Mouse (Mus musculus) midbrain, embryonic 11.5 days (tissue): ENCODE results near the gene Olfr1417. TPM values are rescaled to one million over a fixed set of nuclear protein-coding genes. Genes with fewer than 3 reads are reported as not detected.

Experiments
- ATAC-seq: fragments of 200-750 bp; cut with Nextera tagmentation; 2 replicates; pipeline ENCODE4 v1.8.0; 2017; ENCODE audit warnings: moderate TSS enrichment, moderate library complexity; ENCODE audit not compliant: low FRiP score
- DNase-seq: peaks from one replicate; pipeline ENCODE4 v3.0.0; 2015; ENCODE audit warnings: low spot score; ENCODE audit errors: missing footprints
- H3K27ac ChIP-seq: fragments of 300-500 bp; sonication (generic); 2 replicates; pipeline ENCODE4 v1.5.1; 2014; ENCODE audit warnings: low read depth, low read length
- H3K27me3 ChIP-seq: fragments of 300-500 bp; sonication (generic); 2 replicates; pipeline ENCODE4 v1.6.1; 2014; ENCODE audit warnings: mild to moderate bottlenecking, low read length, moderate library complexity, mixed read lengths; ENCODE audit not compliant: control insufficient read depth, insufficient read depth
- H3K36me3 ChIP-seq: fragments of 300-500 bp; sonication (generic); 2 replicates; pipeline ENCODE4 v1.6.1; 2014; ENCODE audit warnings: mild to moderate bottlenecking, low read length, moderate library complexity, mixed read lengths; ENCODE audit not compliant: control insufficient read depth, insufficient read depth
- H3K4me1 ChIP-seq: fragments of 300-500 bp; sonication (generic); 2 replicates; pipeline ENCODE4 v1.6.1; 2014; ENCODE audit warnings: low read length; ENCODE audit not compliant: control insufficient read depth, insufficient read depth
- H3K4me2 ChIP-seq: fragments of 300-500 bp; sonication (generic); 2 replicates; pipeline ENCODE4 v1.6.1; 2014; ENCODE audit warnings: mild to moderate bottlenecking, moderate library complexity
- H3K4me3 ChIP-seq: fragments of 300-500 bp; sonication (generic); 2 replicates; pipeline ENCODE4 v1.5.1; 2014; ENCODE audit warnings: low read depth, low read length
- H3K9ac ChIP-seq: fragments of 300-500 bp; sonication (generic); 2 replicates; pipeline ENCODE4 v1.6.1; 2014; ENCODE audit warnings: low read length
- H3K9me3 ChIP-seq: fragments of 300-500 bp; sonication (generic); 2 replicates; pipeline ENCODE4 v1.6.1; 2016; ENCODE audit warnings: low read length; ENCODE audit not compliant: control insufficient read depth
- WGBS: fragments of 180-500 bp; shearing (Covaris S2); extraction: QIAGEN DNeasy Blood & Tissue Kit; methylation state at CpG from one replicate; pipeline ENCODE4 v1.1.7; 2014; 5-methylcytosine and 5-hydroxymethylcytosine counted together
- polyA plus RNA-seq: library from polyadenylated mRNA; unstranded; fragments of >200 nt; fragmentation: Nextera tagmentation; extraction: Ambion mirVana; gene quantifications from 2 replicates; pipeline ENCODE4 v1.2.1, GENCODE M21; 2014

Gene Olfr1417
- polyA plus RNA-seq, 1 experiment from 2014 or later, result not detected

DNA sequence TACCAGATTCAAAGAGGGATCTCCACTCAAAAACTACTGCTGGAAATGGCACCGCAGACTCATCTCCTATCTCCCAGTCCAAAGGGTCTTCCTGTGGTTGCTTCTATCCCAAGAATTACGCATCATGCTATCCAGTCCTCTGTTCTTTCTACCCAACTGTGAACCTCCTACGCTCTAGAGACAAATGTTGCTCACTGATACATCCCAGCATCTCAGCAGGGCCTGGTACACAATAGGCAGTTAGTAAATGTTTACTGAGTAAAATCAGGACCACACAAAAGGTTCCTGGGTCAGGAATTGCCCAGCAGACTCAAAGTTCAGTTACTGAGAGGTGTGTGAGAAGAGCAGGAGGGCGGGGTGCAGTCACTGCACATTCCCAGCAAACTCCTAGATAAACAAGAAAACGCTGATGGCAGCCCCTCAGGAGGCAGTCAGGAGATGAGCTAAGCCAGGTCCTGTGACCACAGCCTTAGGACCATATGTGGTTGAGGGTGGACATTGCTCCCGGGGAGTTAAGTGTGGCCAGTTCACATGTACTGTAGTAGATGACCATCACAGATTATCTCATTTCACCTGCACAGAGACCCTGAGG, 24.2 kb downstream of the Olfr1417 start:
- H3K4me1 ChIP-seq, result peaks cover 43% of the 10 kb centered on the region
- H3K9me3 ChIP-seq, result no peaks in the 10 kb centered on the region
- 79% methylated on average over 6 of the region's 6 CpGs for WGBS
- no peak overlapping the region for H3K4me3 ChIP-seq
- peaks cover 7% of the 10 kb centered on the region for H3K27me3 ChIP-seq
- no peak overlapping the region; the same call in 1 of the 2 replicates for H3K27ac ChIP-seq
- H3K4me2 ChIP-seq, result no peak overlapping the region
- DNase-seq, result no peak
- no peak for ATAC-seq
- H3K9ac ChIP-seq, result no peak overlapping the region
- no peaks in the 10 kb centered on the region for H3K36me3 ChIP-seq

DNA sequence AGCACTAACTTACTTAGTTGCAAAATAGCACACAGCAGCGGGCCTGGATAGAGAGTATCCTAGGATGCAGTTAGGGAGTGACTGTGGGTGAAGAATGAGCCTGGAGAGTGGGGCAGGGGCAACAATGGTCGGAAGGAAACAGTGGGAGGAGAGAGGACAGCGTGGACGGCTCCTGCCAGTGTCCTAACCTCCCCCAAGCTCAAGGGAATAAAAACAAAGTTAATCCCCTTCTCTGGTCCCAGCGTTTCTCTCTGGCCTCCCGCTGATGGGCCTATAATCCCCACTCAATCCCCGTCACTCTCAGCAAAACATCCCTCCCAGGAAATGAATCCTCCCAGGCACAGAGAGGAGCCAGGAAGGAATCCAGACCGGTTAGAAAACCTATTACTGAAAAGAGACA, 25.4 kb downstream of the Olfr1417 start:
- peak; percentile 48 for ATAC-seq
- 3% methylated on average over 8 of the region's 8 CpGs for WGBS
- Histone ChIP-seq H3K27ac (peak overlapping the region; percentile 79), H3K4me1 (peaks cover 43% of the 10 kb centered on the region), H3K9ac (no peak overlapping the region), H3K9me3 (no peaks in the 10 kb centered on the region), H3K36me3 (no peaks in the 10 kb centered on the region), H3K4me3 (no peak overlapping the region), H3K4me2 (peak overlapping the region; percentile 11; the same call in 1 of the 2 replicates), H3K27me3 (peaks cover 4% of the 10 kb centered on the region; the same call in 1 of the 2 replicates)
- peak; percentile 89 for DNase-seq

DNA sequence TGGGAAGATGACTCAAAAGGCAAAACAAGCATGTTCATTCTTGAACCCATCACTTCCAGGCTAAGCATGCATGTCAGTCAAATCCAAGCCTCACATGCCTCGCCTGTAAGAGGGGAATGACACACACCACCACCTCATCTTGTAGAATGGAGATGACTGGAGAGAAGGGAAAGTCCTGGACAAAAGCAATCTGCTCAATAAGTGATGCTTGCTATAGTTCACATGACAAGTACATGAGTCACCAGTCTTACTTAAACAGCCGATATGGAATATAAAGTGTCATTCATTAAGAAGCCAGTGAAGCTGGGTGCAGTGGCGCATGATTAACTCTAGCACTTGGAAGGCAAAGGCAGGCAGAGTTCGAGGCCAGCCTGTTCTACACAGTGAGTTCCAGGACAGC, 25.9 kb downstream of the Olfr1417 start:
- peaks cover 39% of the 10 kb centered on the region for H3K4me1 ChIP-seq
- DNase-seq, result peak; percentile 89
- no peaks in the 10 kb centered on the region for H3K36me3 ChIP-seq
- H3K27ac ChIP-seq, result peak overlapping the region; percentile 79
- H3K27me3 ChIP-seq, result peaks cover under 1% of the 10 kb centered on the region; the same call in 1 of the 2 replicates
- H3K9ac ChIP-seq, result no peak overlapping the region
- ATAC-seq, result no peak
- H3K4me3 ChIP-seq, result no peak overlapping the region
- H3K9me3 ChIP-seq, result no peaks in the 10 kb centered on the region
- 46% methylated on average over 4 of the region's 4 CpGs for WGBS
- no peak overlapping the region for H3K4me2 ChIP-seq

DNA sequence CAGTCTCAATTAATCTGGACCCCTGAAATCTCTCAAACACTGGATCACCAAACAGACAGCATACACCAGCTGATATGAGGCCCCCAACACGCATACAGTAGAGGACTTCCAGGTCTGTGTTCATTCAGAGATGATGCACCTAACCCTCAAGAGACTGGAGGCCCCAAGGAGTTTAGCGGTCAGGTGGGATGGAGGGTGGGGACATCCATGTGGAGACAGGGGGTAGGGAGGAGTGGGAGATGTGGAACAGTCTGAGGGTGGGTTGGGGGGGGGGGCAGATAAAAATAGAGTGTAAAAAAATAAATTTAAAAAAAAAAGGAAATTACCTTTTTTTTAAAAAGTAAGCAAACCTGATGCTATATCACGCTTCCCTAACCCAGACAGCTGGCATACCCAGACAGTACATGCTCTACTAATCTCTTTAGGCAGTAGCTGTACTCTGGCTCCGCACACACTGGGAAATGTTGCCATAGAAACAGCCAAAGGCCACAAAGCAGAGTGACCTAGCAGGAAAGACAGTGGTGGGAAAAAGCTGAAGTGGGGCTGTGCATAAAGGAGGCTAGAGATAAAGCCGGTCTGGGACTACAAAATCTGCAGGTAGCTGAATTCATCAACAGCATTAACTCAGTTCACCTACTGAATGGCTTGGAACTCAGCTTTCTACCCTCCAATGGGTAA, 27.2 kb downstream of the Olfr1417 start:
- peak overlapping the region; percentile 79 for H3K27ac ChIP-seq
- H3K4me2 ChIP-seq, result peak overlapping the region; percentile 22; the same call in 1 of the 2 replicates
- H3K36me3 ChIP-seq, result no peaks in the 10 kb centered on the region
- DNase-seq, result peak; percentile 94
- 0 out of 2 replicates have a peak overlapping the region, but pooled peaks have one; percentile 3 for H3K9ac ChIP-seq
- 22% methylated on average over 5 of the region's 5 CpGs for WGBS
- H3K4me1 ChIP-seq, result peaks cover 36% of the 10 kb centered on the region
- H3K27me3 ChIP-seq, result no peaks in the 10 kb centered on the region
- ATAC-seq, result peak; percentile 94
- H3K4me3 ChIP-seq, result no peak overlapping the region
- H3K9me3 ChIP-seq, result no peaks in the 10 kb centered on the region

DNA sequence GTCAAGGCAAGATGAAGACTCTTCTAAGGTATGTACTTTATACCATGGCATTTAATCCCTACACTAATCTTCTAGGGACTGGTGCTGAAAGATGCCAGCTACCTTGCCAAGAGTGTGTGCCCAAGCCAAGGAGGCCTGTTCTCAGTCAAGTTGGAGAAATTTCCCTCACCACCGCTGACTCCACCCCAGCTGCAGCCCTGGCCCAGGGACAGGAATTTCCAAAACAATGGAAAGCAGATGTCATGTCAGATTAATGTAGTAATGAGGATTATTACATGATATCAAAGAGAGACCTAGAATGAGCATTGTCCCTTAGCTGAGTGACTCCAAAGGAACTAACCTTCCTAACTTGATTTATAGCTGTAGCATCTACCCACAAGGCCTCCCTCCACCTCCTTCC, 28.2 kb downstream of the Olfr1417 start:
- 83% methylated on average over 1 of the region's 1 CpGs for WGBS
- Histone ChIP-seq H3K27ac (no peak overlapping the region; the same call in 1 of the 2 replicates), H3K9me3 (no peaks in the 10 kb centered on the region), H3K4me1 (peaks cover 36% of the 10 kb centered on the region), H3K4me3 (no peak overlapping the region), H3K27me3 (no peaks in the 10 kb centered on the region), H3K9ac (no peak overlapping the region), H3K36me3 (no peaks in the 10 kb centered on the region), H3K4me2 (no peak overlapping the region)
- no peak for DNase-seq
- no peak for ATAC-seq

DNA sequence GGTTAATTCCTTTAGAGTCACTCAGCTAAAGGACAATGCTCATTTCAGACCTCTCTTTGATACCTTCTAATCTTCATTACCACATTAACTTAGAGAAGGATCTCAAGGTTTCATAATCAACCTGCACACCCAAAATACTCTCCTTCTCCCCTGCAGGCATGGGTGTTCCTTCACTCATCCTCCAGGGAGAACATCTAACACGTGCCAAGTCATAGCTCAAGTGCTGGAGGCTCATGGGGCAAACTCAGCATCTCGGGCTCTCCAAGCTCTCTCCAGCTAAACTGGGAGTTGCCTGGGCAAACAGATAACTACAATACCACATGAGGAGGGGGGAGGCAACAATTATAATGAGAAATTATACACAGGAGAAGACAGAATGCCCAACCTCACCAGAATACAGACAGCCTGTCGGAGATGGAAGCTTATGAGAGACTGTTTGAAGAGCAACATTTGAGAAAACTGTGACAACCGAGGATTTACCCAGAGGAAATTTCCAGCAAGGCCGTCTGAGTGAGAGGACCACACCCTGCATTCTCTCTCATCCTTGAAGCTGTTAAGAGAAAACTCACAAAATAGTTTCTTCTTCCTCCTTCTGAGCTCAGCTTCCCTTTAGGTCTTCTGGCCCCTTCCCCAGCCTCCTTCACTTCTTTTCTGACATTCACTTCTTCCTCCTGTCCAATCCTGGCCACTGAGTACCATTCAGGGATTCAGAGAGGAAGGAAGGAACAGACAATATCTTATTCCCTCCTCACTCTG, 28.8 kb downstream of the Olfr1417 start:
- no peak for ATAC-seq
- Histone ChIP-seq H3K9ac (no peak overlapping the region), H3K27ac (no peak overlapping the region), H3K4me2 (no peak overlapping the region), H3K9me3 (no peaks in the 10 kb centered on the region), H3K36me3 (no peaks in the 10 kb centered on the region), H3K4me1 (peaks cover 36% of the 10 kb centered on the region), H3K4me3 (no peak overlapping the region), H3K27me3 (no peaks in the 10 kb centered on the region)
- peak; percentile 84 for DNase-seq
- 85% methylated on average over 5 of the region's 5 CpGs for WGBS

DNA sequence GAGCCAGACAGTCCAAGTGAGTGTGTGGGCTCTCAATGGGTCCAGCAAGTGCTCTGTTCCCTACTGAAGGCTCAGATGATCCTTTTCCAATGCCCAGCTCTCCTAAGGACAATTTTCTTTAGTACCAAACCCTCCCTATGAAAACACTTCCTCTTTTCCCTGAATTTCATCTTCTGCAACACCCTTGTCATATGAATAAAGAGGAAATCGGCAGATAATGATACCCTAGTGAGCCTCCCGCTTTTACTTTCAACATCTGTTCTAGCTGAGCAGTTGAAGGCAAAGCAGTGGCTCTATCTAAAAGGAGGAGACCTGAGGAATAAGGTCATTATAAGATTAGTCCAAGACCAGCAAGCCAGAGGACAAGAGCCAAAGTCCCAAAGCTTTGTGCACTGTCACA, 30.6 kb downstream of the Olfr1417 start:
- WGBS, result 89% methylated on average over 2 of the region's 2 CpGs
- no peaks in the 10 kb centered on the region for H3K36me3 ChIP-seq
- no peaks in the 10 kb centered on the region for H3K27me3 ChIP-seq
- DNase-seq, result no peak
- H3K4me3 ChIP-seq, result no peak overlapping the region
- no peaks in the 10 kb centered on the region for H3K9me3 ChIP-seq
- no peak overlapping the region for H3K4me2 ChIP-seq
- H3K4me1 ChIP-seq, result peaks cover 24% of the 10 kb centered on the region
- no peak overlapping the region for H3K9ac ChIP-seq
- ATAC-seq, result no peak
- H3K27ac ChIP-seq, result no peak overlapping the region

DNA sequence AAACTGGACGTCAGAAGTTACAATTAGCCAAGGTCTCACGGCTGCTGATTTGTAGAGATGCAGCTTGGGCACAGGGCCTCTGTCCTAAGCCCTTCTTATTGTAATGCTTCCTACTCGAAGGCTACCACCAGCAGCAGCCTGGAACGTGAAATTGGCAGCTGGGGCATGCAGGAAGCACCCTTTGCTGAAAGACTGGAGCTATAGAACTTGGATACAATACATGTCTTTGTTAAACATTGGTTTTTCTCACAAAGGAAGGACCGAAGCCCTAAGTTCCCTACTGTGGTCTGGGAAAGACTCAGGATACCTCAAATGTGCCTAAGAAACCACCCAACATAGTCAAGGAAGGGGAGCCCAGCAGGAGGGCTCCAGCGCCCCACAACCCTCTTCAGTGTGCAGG, 31.2 kb downstream of the Olfr1417 start:
- WGBS, result 35% methylated on average over 6 of the region's 6 CpGs
- no peak overlapping the region for H3K27ac ChIP-seq

DNA sequence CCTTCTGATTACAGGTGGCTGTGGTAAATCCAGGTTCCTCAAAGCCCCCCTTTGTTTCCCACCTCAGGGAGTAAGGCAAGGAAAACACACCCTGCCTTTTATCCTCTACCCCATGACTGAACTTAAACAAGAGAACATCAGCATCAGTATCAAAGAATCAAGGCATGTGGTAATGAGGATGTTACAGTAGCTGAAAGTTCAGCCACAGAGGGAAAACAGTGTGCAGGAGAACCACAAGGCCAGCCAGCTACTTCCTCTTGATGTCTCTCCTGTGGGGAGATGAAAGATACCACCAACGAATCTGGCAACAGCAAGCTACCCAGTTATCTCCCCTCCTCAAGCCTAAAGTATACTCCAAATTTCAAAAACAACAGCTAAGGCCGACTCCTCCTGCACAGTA, 31.8 kb downstream of the Olfr1417 start:
- Histone ChIP-seq H3K36me3 (no peaks in the 10 kb centered on the region), H3K27ac (no peak overlapping the region), H3K9ac (no peak overlapping the region), H3K4me1 (peaks cover 12% of the 10 kb centered on the region), H3K4me2 (no peak overlapping the region), H3K4me3 (no peak overlapping the region), H3K27me3 (no peaks in the 10 kb centered on the region), H3K9me3 (no peaks in the 10 kb centered on the region)
- DNase-seq (no peak), ATAC-seq (no peak)
- WGBS, result 71% methylated on average over 2 of the region's 2 CpGs

More for the DNA sequence above, 31.2 kb downstream of the Olfr1417 start:
- H3K36me3 ChIP-seq, result no peaks in the 10 kb centered on the region
- H3K4me1 ChIP-seq, result peaks cover 18% of the 10 kb centered on the region
- no peaks in the 10 kb centered on the region for H3K27me3 ChIP-seq
- no peak overlapping the region for H3K9ac ChIP-seq
- H3K9me3 ChIP-seq, result no peaks in the 10 kb centered on the region
- DNase-seq (no peak), ATAC-seq (no peak)
- H3K4me2 ChIP-seq, result no peak overlapping the region
- H3K4me3 ChIP-seq, result no peak overlapping the region
